Mouse (Mus musculus) lung, adult 2 months (tissue): ENCODE measurements around the gene Cd7.

Experiments
- CTCF ChIP-seq: fragments of 200-500 bp; IDR thresholded peaks from 2 replicates; pipeline ENCODE4 v1.5.1; 2011; ENCODE audit warnings: mild to moderate bottlenecking, low read length, control low read depth; ENCODE audit not compliant: insufficient read depth
- POLR2A ChIP-seq: fragments of 200-500 bp; IDR thresholded peaks from 2 replicates; pipeline ENCODE4 v1.6.1; 2011; ENCODE audit warnings: low read depth, mild to moderate bottlenecking, control low read depth, low read length, borderline replicate concordance; ENCODE audit errors: extremely low read depth

GRCm38 (mm10) chr11:121039302-121039701 lies at the start of gene Cd7:
- TF ChIP-seq POLR2A (no peak), CTCF (no peak)
